Mouse (Mus musculus): ENCODE results near the gene Pspc1. TPM values are rescaled to one million over a fixed set of nuclear protein-coding genes. Genes with fewer than 3 reads are reported as not detected.
"Not testable (repeated sequence)": the region's sequence is repeated elsewhere in the genome, so short reads cannot be mapped to it uniquely, and the experiment has no call there.

Pspc1 gene
- 45.3 and 51.3 TPM in 2 replicates for polyA plus RNA-seq (2016; fragmentation: Nextera tagmentation; extraction: Ambion mirVana)

GRCm38 (mm10) chr14:56778200-56778932 is at the start of gene Pspc1:
Gene Pspc1 (minus strand): TSS chr14:56778316.
- no peaks in the 10 kb centered on the region for H3K27me3 ChIP-seq (ENCODE audit: poor library complexity, severe bottlenecking)
- under 1% methylated on average over 36 of the region's 36 CpGs for WGBS

GRCm38 (mm10) chr14:56824562-56824961 is 46.4 kb upstream of the Pspc1 start:
- no peaks in the 10 kb centered on the region for H3K36me3 ChIP-seq (replicated peaks)
- no peaks in the 10 kb centered on the region for H3K27me3 ChIP-seq (ENCODE audit: poor library complexity, severe bottlenecking)
- H3K27ac ChIP-seq, result no peak overlapping the region
- H3K9me3 ChIP-seq, result no peaks in the 10 kb centered on the region
- no peak overlapping the region for H3K4me3 ChIP-seq
- no peaks in the 10 kb centered on the region for H3K4me1 ChIP-seq
- no peak for DNase-seq (ENCODE audit: extremely low spot score, low spot score)

More at GRCm38 (mm10) chr14:56778200-56778932, at the start of gene Pspc1:
- peak; percentile 98 for DNase-seq (ENCODE audit: extremely low spot score, low spot score)
- Histone ChIP-seq H3K9me3 (no peaks in the 10 kb centered on the region), H3K27ac (peak within 1 kb of the TSS; percentile 97), H3K4me1 (peaks cover 32% of the 10 kb centered on the region), H3K4me3 (peak within 1 kb of the TSS; percentile 96), H3K36me3 (replicated peaks) (peaks cover 26% of the 10 kb centered on the region)

- Histone ChIP-seq H3K9me3 (no peaks in the 10 kb centered on the region), H3K27me3 (ENCODE audit: poor library complexity, severe bottlenecking) (no peaks in the 10 kb centered on the region), H3K27ac (peak overlapping the region; percentile 49), H3K4me3 (peak overlapping the region; percentile 34), H3K4me1 (peaks cover 20% of the 10 kb centered on the region), H3K36me3 (replicated peaks) (no peaks in the 10 kb centered on the region)
- peak; percentile 16 for DNase-seq (ENCODE audit: extremely low spot score, low spot score)
- WGBS, result 5% methylated on average over 11 of the region's 11 CpGs
Observed at GRCm38 (mm10) chr14:56817616-56818015, 39.5 kb upstream of the Pspc1 start.

- Histone ChIP-seq H3K4me3 (no peak overlapping the region; the same call in 1 of the 2 replicates), H3K4me1 (peaks cover 22% of the 10 kb centered on the region), H3K27me3 (ENCODE audit: poor library complexity, severe bottlenecking) (no peaks in the 10 kb centered on the region), H3K9me3 (no peaks in the 10 kb centered on the region), H3K36me3 (replicated peaks) (no peaks in the 10 kb centered on the region), H3K27ac (peak overlapping the region; percentile 49; the same call in 1 of the 2 replicates)
- WGBS, result 73% methylated on average over 4 of the region's 4 CpGs
- DNase-seq (ENCODE audit: extremely low spot score, low spot score), result no peak
Observed at GRCm38 (mm10) chr14:56817131-56817530, 39.0 kb upstream of the Pspc1 start.

GRCm38 (mm10) chr14:56816541-56816940 is 38.4 kb upstream of the Pspc1 start:
- Histone ChIP-seq H3K9me3 (no peaks in the 10 kb centered on the region), H3K27ac (no peak overlapping the region), H3K4me1 (peaks cover 22% of the 10 kb centered on the region), H3K4me3 (no peak overlapping the region), H3K36me3 (replicated peaks) (no peaks in the 10 kb centered on the region), H3K27me3 (ENCODE audit: poor library complexity, severe bottlenecking) (no peaks in the 10 kb centered on the region)
- 91% methylated on average over 4 of the region's 4 CpGs for WGBS
- no peak for DNase-seq (ENCODE audit: extremely low spot score, low spot score)

GRCm38 (mm10) chr14:56812520-56813036 is 34.5 kb upstream of the Pspc1 start:
- no peaks in the 10 kb centered on the region for H3K27me3 ChIP-seq (ENCODE audit: poor library complexity, severe bottlenecking)
- H3K4me1 ChIP-seq, result peaks cover 30% of the 10 kb centered on the region
- peak overlapping the region; percentile 66 for H3K4me3 ChIP-seq
- peak; percentile 86 for DNase-seq (ENCODE audit: extremely low spot score, low spot score)
- H3K9me3 ChIP-seq, result no peaks in the 10 kb centered on the region
- peak overlapping the region; percentile 94 for H3K27ac ChIP-seq
- H3K36me3 ChIP-seq (replicated peaks), result peaks cover 18% of the 10 kb centered on the region
- under 1% methylated on average over 35 of the region's 35 CpGs for WGBS

GRCm38 (mm10) chr14:56811701-56812339 is 33.7 kb upstream of the Pspc1 start, which contains the start of gene Zmym5:
Gene Zmym5 (minus strand): TSS chr14:56811716.
- peak; percentile 91 for DNase-seq (ENCODE audit: extremely low spot score, low spot score)
- not testable (repeated sequence) for H3K27me3 ChIP-seq (ENCODE audit: poor library complexity, severe bottlenecking); H3K9me3 ChIP-seq
- Histone ChIP-seq H3K27ac (peak within 1 kb of the TSS; percentile 94), H3K4me1 (peaks cover 24% of the 10 kb centered on the region), H3K36me3 (replicated peaks) (peaks cover 24% of the 10 kb centered on the region), H3K4me3 (peak within 1 kb of the TSS; percentile 70)
- WGBS, result under 1% methylated on average over 39 of the region's 72 CpGs

GRCm38 (mm10) chr14:56810781-56811690 is 32.9 kb upstream of the Pspc1 start:
- Histone ChIP-seq H3K4me1 (peaks cover 24% of the 10 kb centered on the region), H3K4me3 (peak overlapping the region; percentile 70), H3K36me3 (replicated peaks) (peaks cover 30% of the 10 kb centered on the region), H3K27ac (peak overlapping the region; percentile 93)
- 1% methylated on average over 28 of the region's 86 CpGs for WGBS
- not testable (repeated sequence) for H3K9me3 ChIP-seq; H3K27me3 ChIP-seq (ENCODE audit: poor library complexity, severe bottlenecking)
- DNase-seq (ENCODE audit: extremely low spot score, low spot score), result peak; percentile 44

GRCm38 (mm10) chr14:56793243-56793642 is 15.1 kb upstream of the Pspc1 start:
- H3K4me1 ChIP-seq, result no peaks in the 10 kb centered on the region
- no peak overlapping the region for H3K4me3 ChIP-seq
- H3K27ac ChIP-seq, result no peak overlapping the region
- peaks cover 72% of the 10 kb centered on the region for H3K36me3 ChIP-seq (replicated peaks)
- peak; percentile 40 for DNase-seq (ENCODE audit: extremely low spot score, low spot score)
- WGBS, result 45% methylated on average over 2 of the region's 2 CpGs
- no peaks in the 10 kb centered on the region for H3K9me3 ChIP-seq
- no peaks in the 10 kb centered on the region for H3K27me3 ChIP-seq (ENCODE audit: poor library complexity, severe bottlenecking)

GRCm38 (mm10) chr14:56784575-56784974 is 6.5 kb upstream of the Pspc1 start:
- H3K27me3 ChIP-seq (ENCODE audit: poor library complexity, severe bottlenecking), result no peaks in the 10 kb centered on the region
- 86% methylated on average over 1 of the region's 1 CpGs for WGBS
- H3K4me1 ChIP-seq, result no peaks in the 10 kb centered on the region
- H3K9me3 ChIP-seq, result no peaks in the 10 kb centered on the region
- H3K36me3 ChIP-seq (replicated peaks), result no peaks in the 10 kb centered on the region
- no peak overlapping the region for H3K27ac ChIP-seq
- DNase-seq (ENCODE audit: extremely low spot score, low spot score), result no peak
- H3K4me3 ChIP-seq, result no peak overlapping the region

- no peak for DNase-seq (ENCODE audit: extremely low spot score, low spot score)
- Histone ChIP-seq H3K36me3 (replicated peaks) (peaks cover 20% of the 10 kb centered on the region), H3K4me1 (peaks cover 32% of the 10 kb centered on the region), H3K9me3 (no peaks in the 10 kb centered on the region), H3K27me3 (ENCODE audit: poor library complexity, severe bottlenecking) (no peaks in the 10 kb centered on the region), H3K4me3 (peak overlapping the region; percentile 96), H3K27ac (peak overlapping the region; percentile 97)
- WGBS, result 50% methylated on average over 3 of the region's 3 CpGs
Observed at GRCm38 (mm10) chr14:56778933-56779300, 801 bp upstream of the Pspc1 start.

- peak overlapping the region; percentile 97 for H3K27ac ChIP-seq
- peaks cover 32% of the 10 kb centered on the region for H3K4me1 ChIP-seq
- H3K4me3 ChIP-seq, result peak overlapping the region; percentile 96
- H3K9me3 ChIP-seq, result no peaks in the 10 kb centered on the region
- peak; percentile 60 for DNase-seq (ENCODE audit: extremely low spot score, low spot score)
- H3K27me3 ChIP-seq (ENCODE audit: poor library complexity, severe bottlenecking), result no peaks in the 10 kb centered on the region
- peaks cover 34% of the 10 kb centered on the region for H3K36me3 ChIP-seq (replicated peaks)
- WGBS, result under 1% methylated on average over 71 of the region's 71 CpGs
Observed at GRCm38 (mm10) chr14:56777360-56778136, 568 bp downstream of the Pspc1 start.

Measured in forebrain, embryonic 10.5 days (tissue).